Mouse (Mus musculus) brain, embryonic 14.5 days (tissue): ENCODE measurements around the gene Ncaph2.

Experiments used
- CTCF ChIP-seq: fragments of 200-500 bp; IDR thresholded peaks from 2 replicates; pipeline ENCODE4 v1.5.1; 2012; ENCODE audit warnings: inconsistent platforms, mild to moderate bottlenecking, moderate library complexity, borderline replicate concordance; ENCODE audit not compliant: insufficient read depth, insufficient read length; ENCODE audit errors: extremely low read depth
- POLR2A ChIP-seq: fragments of 200-500 bp; IDR thresholded peaks from 2 replicates; pipeline ENCODE4 v1.6.1; 2012; ENCODE audit warnings: mild to moderate bottlenecking, inconsistent platforms, borderline replicate concordance; ENCODE audit not compliant: poor library complexity, insufficient read depth, insufficient read length, severe bottlenecking; ENCODE audit errors: extremely low read depth

GRCm38 (mm10) chr15:89415282-89415681 lies 59.8 kb downstream of the Ncaph2 start:
- no peak for TF ChIP-seq POLR2A
- TF ChIP-seq CTCF = no peak
